Mouse (Mus musculus) liver (tissue): Measurements from ENCODE around the gene Cep19.

Experiments used
- DNase-seq: peaks from one replicate; pipeline ENCODE4 v3.0.0-alpha.2; 2020; ENCODE audit warnings: mixed read lengths

The Cep19 gene

GRCm38 (mm10) chr16:32153976-32154375 is 54.4 kb downstream of the Cep19 start:
- no peak for DNase-seq

- DNase-seq, result no peak
Observed at GRCm38 (mm10) chr16:32154437-32154836, 54.8 kb downstream of the Cep19 start.

GRCm38 (mm10) chr16:32156719-32157118 is 57.1 kb downstream of the Cep19 start:
- no peak for DNase-seq

GRCm38 (mm10) chr16:32157369-32157768 is 57.8 kb downstream of the Cep19 start:
- DNase-seq, result no peak
